Mouse (Mus musculus): ENCODE data around the gene Bag6. TPM values are rescaled to one million over a fixed set of nuclear protein-coding genes. Genes with fewer than 3 reads are reported as not detected.

The Bag6 gene
- polyA plus RNA-seq, 1 experiment from 2014 or later = 63.3 TPM

DNA sequence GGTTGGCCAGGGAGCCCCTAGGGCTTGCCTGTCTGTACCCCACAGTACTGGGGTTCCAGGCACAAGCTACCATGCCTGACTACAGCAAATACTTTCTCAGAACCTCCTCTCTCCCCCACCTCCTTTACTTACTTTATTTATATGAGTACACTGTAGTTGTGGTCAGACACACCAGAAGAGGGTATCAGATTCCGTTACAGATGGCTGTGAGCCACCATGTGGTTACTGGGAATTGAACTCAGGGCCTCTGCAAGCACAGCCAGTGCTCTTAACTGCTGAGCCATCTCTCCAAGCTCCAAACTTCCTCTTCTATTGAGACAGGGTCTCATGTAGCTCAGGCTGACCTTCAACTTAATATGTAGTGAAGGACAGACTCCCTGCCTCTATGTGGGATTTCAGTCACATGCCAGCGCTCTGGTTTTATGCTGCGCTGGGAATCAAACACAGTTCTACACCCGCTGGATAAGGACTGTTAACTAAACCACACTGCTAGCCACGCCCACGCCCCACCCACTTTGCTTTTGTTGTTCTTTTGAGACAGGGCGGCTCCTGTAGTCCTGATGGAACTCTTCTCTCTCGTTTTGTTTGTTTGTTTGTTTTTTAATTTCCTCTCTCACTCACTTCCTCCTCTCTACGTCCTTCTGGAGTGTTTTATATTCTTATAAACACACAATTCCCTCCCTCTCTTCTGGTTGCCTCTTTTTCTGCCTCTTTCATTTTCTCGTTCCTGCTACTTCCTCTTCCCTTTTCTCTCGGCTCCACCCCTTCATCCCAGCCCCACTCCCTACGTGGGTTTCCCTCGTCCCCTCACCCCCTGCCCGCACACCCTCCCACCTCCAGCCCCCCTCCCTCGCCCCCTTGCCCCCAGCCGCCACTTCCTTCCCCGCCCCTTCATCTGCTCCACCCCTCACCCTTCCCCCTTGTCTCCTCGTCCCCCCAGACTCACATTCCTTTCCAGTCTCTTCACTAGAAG is 50.9 kb downstream of the Bag6 start:
- Histone ChIP-seq H3K9me3 (ENCODE audit: control insufficient read depth, low read length) (no peaks in the 10 kb centered on the region), H3K4me2 (ENCODE audit: low read length) (peak overlapping the region; percentile 70), H3K36me3 (ENCODE audit: control insufficient read depth, insufficient read depth, low read length) (no peaks in the 10 kb centered on the region), H3K27ac (replicated peaks in 1 of 2; ENCODE audit: control insufficient read depth in 1 of 2, insufficient read depth in 1 of 2, low read depth in 2 of 2, low read length in 2 of 2) (peak overlapping the region; percentile 17 to 57), H3K4me3 (ENCODE audit: control insufficient read depth in 1 of 2, insufficient read depth in 1 of 2, low read depth in 1 of 2, low read length in 2 of 2) (peak overlapping the region; percentile 44 to 49), H3K9ac (ENCODE audit: low read length) (peak overlapping the region; percentile 54), H3K27me3 (ENCODE audit: control insufficient read depth, insufficient read depth, low read length) (no peaks in the 10 kb centered on the region), H3K4me1 (ENCODE audit: control insufficient read depth in 2 of 2, insufficient read depth in 2 of 2, low read length in 2 of 2) (peaks cover 0 to 3% of the 10 kb centered on the region in 2 experiments; a peak in 2 of 4 replicates)
- WGBS = 4% methylated on average over 18 of the region's 18 CpGs
- ATAC-seq (ENCODE audit: insufficient number of reproducible peaks, insufficient read depth, low FRiP score, low read depth) = no peak

DNA sequence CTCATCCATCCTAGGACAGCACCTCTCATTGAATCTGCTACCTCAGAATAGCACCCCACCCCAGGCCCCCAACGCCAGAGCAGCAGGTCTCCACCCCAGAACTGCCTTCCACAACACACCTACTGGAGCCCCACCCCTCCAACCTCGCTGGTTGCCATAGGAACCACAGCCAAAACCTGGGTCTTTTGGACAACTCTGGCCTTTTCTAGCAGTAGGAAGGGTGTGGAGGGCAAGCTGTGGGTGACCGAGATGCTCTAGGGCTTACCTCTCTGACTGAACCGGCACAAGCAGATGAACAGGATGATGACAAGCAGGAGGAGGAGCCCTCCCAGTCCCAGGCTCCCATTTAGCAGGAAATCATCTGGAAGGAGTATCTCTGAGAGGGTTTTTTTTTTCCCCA is 51.7 kb downstream of the Bag6 start:
- 1% methylated on average over 4 of the region's 4 CpGs for WGBS
- Histone ChIP-seq H3K4me2 (ENCODE audit: low read length) (peak overlapping the region; percentile 70), H3K4me1 (ENCODE audit: control insufficient read depth in 2 of 2, insufficient read depth in 2 of 2, low read length in 2 of 2) (peaks cover 0 to 3% of the 10 kb centered on the region in 2 experiments; a peak in 2 of 4 replicates), H3K9me3 (ENCODE audit: control insufficient read depth, low read length) (no peaks in the 10 kb centered on the region), H3K36me3 (ENCODE audit: control insufficient read depth, insufficient read depth, low read length) (no peaks in the 10 kb centered on the region), H3K9ac (ENCODE audit: low read length) (peak overlapping the region; percentile 54; the same call in 1 of the 2 replicates), H3K27me3 (ENCODE audit: control insufficient read depth, insufficient read depth, low read length) (no peaks in the 10 kb centered on the region), H3K27ac (replicated peaks in 1 of 2; ENCODE audit: control insufficient read depth in 1 of 2, insufficient read depth in 1 of 2, low read depth in 2 of 2, low read length in 2 of 2) (peak overlapping the region in 1 of 2 experiments; percentile 57; a peak in 2 of 4 replicates), H3K4me3 (ENCODE audit: control insufficient read depth in 1 of 2, insufficient read depth in 1 of 2, low read depth in 1 of 2, low read length in 2 of 2) (peak overlapping the region; percentile 17 to 49; a peak in 3 of 4 replicates)
- ATAC-seq (ENCODE audit: insufficient number of reproducible peaks, insufficient read depth, low FRiP score, low read depth) = no peak

DNA sequence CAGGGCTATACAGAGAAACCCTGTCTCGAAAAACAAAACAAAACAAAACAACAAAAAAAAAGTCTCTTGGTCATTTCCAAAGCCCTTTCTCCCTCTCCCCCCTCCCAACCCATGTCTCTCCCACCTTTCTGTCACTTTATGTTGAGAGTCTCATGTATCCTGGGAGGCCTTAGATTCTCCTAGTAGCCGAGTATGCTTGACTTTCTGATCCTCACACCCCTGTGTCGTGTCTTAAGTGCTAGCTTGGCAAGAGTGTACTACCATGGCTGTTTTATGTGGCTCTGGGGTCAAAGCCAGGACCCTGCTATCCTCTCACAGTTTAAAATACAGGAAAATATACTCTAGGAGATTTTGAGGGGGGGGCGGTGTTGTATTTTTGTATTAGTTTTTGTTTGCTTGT is 52.4 kb downstream of the Bag6 start:
- no peak overlapping the region for H3K27ac ChIP-seq (replicated peaks in 1 of 2; ENCODE audit: control insufficient read depth in 1 of 2, insufficient read depth in 1 of 2, low read depth in 2 of 2, low read length in 2 of 2)
- H3K4me3 ChIP-seq (ENCODE audit: control insufficient read depth in 1 of 2, insufficient read depth in 1 of 2, low read depth in 1 of 2, low read length in 2 of 2) = no peak overlapping the region
- H3K9ac ChIP-seq (ENCODE audit: low read length) = no peak overlapping the region
- no peaks in the 10 kb centered on the region for H3K9me3 ChIP-seq (ENCODE audit: control insufficient read depth, low read length)
- H3K4me1 ChIP-seq (ENCODE audit: control insufficient read depth in 2 of 2, insufficient read depth in 2 of 2, low read length in 2 of 2) = peaks cover 0 to 3% of the 10 kb centered on the region in 2 experiments; a peak in 2 of 4 replicates
- no peaks in the 10 kb centered on the region for H3K27me3 ChIP-seq (ENCODE audit: control insufficient read depth, insufficient read depth, low read length)
- H3K36me3 ChIP-seq (ENCODE audit: control insufficient read depth, insufficient read depth, low read length) = no peaks in the 10 kb centered on the region
- WGBS = 66% methylated on average over 4 of the region's 4 CpGs
- no peak overlapping the region for H3K4me2 ChIP-seq (ENCODE audit: low read length)
- no peak for ATAC-seq (ENCODE audit: insufficient number of reproducible peaks, insufficient read depth, low FRiP score, low read depth)

DNA sequence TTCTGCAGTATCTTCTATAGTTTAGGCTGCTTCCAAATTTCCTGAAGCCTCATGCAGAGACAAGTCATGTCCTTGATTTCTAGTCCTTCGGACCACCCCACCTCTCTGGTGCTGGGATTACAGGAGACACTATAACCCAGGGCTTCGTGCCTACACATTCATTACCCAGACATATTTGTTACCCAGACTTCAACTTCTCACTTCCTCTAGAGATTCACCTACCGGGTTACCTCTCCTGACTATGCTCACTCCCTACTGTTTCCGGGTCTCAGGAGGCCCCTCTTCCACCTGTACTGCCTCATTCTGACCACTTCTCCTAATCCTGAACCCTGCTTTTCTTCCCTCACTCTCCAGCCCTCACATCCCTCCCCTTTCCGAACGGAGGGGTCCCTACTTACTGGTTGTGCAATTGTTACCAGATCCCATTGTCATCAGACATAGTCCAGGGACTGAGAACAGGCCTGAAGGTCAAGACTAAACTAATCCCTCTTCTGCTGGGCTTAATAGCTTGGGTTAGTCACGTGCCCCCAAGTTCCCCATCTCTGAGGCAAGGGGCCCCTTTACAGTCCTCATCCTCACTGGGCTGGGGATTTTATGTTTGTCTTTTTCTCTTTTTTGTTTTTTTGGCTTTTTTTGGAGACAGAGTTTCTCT is 53.1 kb downstream of the Bag6 start, which contains the start of gene Lst1:
Gene Lst1 (minus strand): TSS at position 481 of the 652 bp plus-strand sequence.
- 70% methylated on average over 7 of the region's 7 CpGs for WGBS
- ATAC-seq (ENCODE audit: insufficient number of reproducible peaks, insufficient read depth, low FRiP score, low read depth) = no peak

DNA sequence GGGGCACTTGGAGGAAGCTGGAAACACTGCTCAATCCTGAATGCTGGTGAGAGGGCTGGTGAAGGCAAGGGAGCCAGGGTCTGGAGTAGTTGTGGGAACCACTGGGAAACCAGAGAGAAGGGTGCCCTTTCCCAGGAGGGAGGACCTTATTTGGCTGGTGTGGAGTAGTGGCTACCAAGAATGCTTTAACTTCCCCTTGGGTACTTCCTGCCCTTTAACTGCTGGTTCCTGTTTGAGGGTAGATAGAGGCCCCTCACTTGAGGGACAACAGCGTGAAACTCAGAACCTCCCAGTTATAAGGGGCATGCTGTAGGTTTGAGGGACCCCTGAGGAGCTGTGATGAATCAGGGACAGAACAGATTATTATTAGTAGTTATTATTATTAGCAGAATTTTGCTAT is 54.2 kb downstream of the Bag6 start:
- no peak overlapping the region for H3K4me3 ChIP-seq (ENCODE audit: control insufficient read depth in 1 of 2, insufficient read depth in 1 of 2, low read depth in 1 of 2, low read length in 2 of 2)
- ATAC-seq (ENCODE audit: insufficient number of reproducible peaks, insufficient read depth, low FRiP score, low read depth) = no peak
- no peak overlapping the region for H3K4me2 ChIP-seq (ENCODE audit: low read length)
- H3K4me1 ChIP-seq (ENCODE audit: control insufficient read depth in 2 of 2, insufficient read depth in 2 of 2, low read length in 2 of 2) = peaks cover 0 to 3% of the 10 kb centered on the region in 2 experiments; a peak in 2 of 4 replicates
- 41% methylated on average over 1 of the region's 1 CpGs for WGBS
- no peaks in the 10 kb centered on the region for H3K36me3 ChIP-seq (ENCODE audit: control insufficient read depth, insufficient read depth, low read length)
- no peaks in the 10 kb centered on the region for H3K9me3 ChIP-seq (ENCODE audit: control insufficient read depth, low read length)
- no peak overlapping the region for H3K9ac ChIP-seq (ENCODE audit: low read length)
- peaks cover 9% of the 10 kb centered on the region for H3K27me3 ChIP-seq (ENCODE audit: control insufficient read depth, insufficient read depth, low read length)
- H3K27ac ChIP-seq (replicated peaks in 1 of 2; ENCODE audit: control insufficient read depth in 1 of 2, insufficient read depth in 1 of 2, low read depth in 2 of 2, low read length in 2 of 2) = no peak overlapping the region

More for the DNA sequence above, 53.1 kb downstream of the Bag6 start, which contains the start of gene Lst1:
- H3K4me1 ChIP-seq (ENCODE audit: control insufficient read depth in 2 of 2, insufficient read depth in 2 of 2, low read length in 2 of 2) = peaks cover 0 to 3% of the 10 kb centered on the region in 2 experiments; a peak in 2 of 4 replicates
- no peak within 1 kb of the TSS for H3K9ac ChIP-seq (ENCODE audit: low read length)
- no peaks in the 10 kb centered on the region for H3K27me3 ChIP-seq (ENCODE audit: control insufficient read depth, insufficient read depth, low read length)
- H3K9me3 ChIP-seq (ENCODE audit: control insufficient read depth, low read length) = no peaks in the 10 kb centered on the region
- no peak within 1 kb of the TSS for H3K4me3 ChIP-seq (ENCODE audit: control insufficient read depth in 1 of 2, insufficient read depth in 1 of 2, low read depth in 1 of 2, low read length in 2 of 2)
- no peaks in the 10 kb centered on the region for H3K36me3 ChIP-seq (ENCODE audit: control insufficient read depth, insufficient read depth, low read length)
- H3K27ac ChIP-seq (replicated peaks in 1 of 2; ENCODE audit: control insufficient read depth in 1 of 2, insufficient read depth in 1 of 2, low read depth in 2 of 2, low read length in 2 of 2) = no peak within 1 kb of the TSS
- H3K4me2 ChIP-seq (ENCODE audit: low read length) = no peak within 1 kb of the TSS

DNA sequence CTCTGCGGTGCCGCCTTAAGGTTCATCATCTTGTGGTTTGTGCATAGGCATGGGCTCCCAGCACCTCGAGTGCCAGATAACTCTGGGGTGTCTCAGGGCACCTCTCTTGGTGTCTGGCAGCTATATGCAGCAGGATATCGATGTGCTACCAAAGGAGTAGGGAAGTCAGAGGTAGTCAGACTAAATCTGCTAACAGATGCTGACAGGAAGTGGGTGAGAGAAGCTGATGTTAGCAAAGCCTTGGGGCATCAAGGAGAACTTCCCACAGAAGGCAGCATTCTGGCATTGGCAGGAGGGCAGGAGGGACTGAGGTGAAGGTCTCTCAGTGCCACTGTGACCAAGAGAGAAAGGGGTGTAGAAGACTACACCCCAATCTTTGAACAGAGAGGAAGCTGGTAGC is 55.1 kb downstream of the Bag6 start:
- peaks cover 18% of the 10 kb centered on the region for H3K27me3 ChIP-seq (ENCODE audit: control insufficient read depth, insufficient read depth, low read length)
- 60% methylated on average over 4 of the region's 4 CpGs for WGBS
- no peaks in the 10 kb centered on the region for H3K36me3 ChIP-seq (ENCODE audit: control insufficient read depth, insufficient read depth, low read length)
- H3K9me3 ChIP-seq (ENCODE audit: control insufficient read depth, low read length) = no peaks in the 10 kb centered on the region
- H3K27ac ChIP-seq (replicated peaks in 1 of 2; ENCODE audit: control insufficient read depth in 1 of 2, insufficient read depth in 1 of 2, low read depth in 2 of 2, low read length in 2 of 2) = no peak overlapping the region
- H3K4me2 ChIP-seq (ENCODE audit: low read length) = no peak overlapping the region
- no peak overlapping the region for H3K9ac ChIP-seq (ENCODE audit: low read length)
- no peak for ATAC-seq (ENCODE audit: insufficient number of reproducible peaks, insufficient read depth, low FRiP score, low read depth)
- peaks cover 0 to 3% of the 10 kb centered on the region in 2 experiments; a peak in 2 of 4 replicates for H3K4me1 ChIP-seq (ENCODE audit: control insufficient read depth in 2 of 2, insufficient read depth in 2 of 2, low read length in 2 of 2)
- H3K4me3 ChIP-seq (ENCODE audit: control insufficient read depth in 1 of 2, insufficient read depth in 1 of 2, low read depth in 1 of 2, low read length in 2 of 2) = no peak overlapping the region

DNA sequence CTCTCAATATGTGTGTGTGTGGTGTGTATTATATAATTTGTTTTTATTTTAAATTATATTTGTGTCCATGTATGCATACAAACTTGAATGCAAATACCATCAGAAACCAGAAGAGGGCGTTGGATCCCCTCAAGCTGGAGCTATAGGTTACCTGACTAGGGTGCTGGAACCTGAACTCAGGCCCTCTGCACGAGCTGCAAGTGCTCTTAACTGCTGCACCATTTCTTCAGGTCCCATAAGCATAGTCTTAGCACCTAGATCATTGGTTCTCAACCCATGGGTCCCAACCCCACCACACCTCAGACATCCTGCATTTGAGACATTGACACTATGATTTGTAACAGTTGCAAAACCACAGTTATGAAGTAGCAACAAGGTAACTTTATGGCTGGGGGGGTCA is 56.7 kb downstream of the Bag6 start:
- WGBS = 57% methylated on average over 2 of the region's 2 CpGs
- no peak overlapping the region for H3K27ac ChIP-seq (replicated peaks in 1 of 2; ENCODE audit: control insufficient read depth in 1 of 2, insufficient read depth in 1 of 2, low read depth in 2 of 2, low read length in 2 of 2)
- no peak overlapping the region for H3K4me2 ChIP-seq (ENCODE audit: low read length)
- H3K27me3 ChIP-seq (ENCODE audit: control insufficient read depth, insufficient read depth, low read length) = peaks cover 34% of the 10 kb centered on the region
- no peak for ATAC-seq (ENCODE audit: insufficient number of reproducible peaks, insufficient read depth, low FRiP score, low read depth)
- H3K4me3 ChIP-seq (ENCODE audit: control insufficient read depth in 1 of 2, insufficient read depth in 1 of 2, low read depth in 1 of 2, low read length in 2 of 2) = no peak overlapping the region
- no peaks in the 10 kb centered on the region for H3K36me3 ChIP-seq (ENCODE audit: control insufficient read depth, insufficient read depth, low read length)
- H3K9ac ChIP-seq (ENCODE audit: low read length) = no peak overlapping the region
- H3K4me1 ChIP-seq (ENCODE audit: control insufficient read depth in 2 of 2, insufficient read depth in 2 of 2, low read length in 2 of 2) = peaks cover 5 to 11% of the 10 kb centered on the region in 2 experiments; a peak in 3 of 4 replicates
- H3K9me3 ChIP-seq (ENCODE audit: control insufficient read depth, low read length) = no peaks in the 10 kb centered on the region
